Comparison of ENCODE assay signal across 28 mouse cellular contexts in genomic region chr17:29143266-29143665, GRCm38 (mm10). TPM values are rescaled to one million over a fixed set of nuclear protein-coding genes. Genes with fewer than 3 reads are reported as not detected.
A peak's percentile ranks its signal among the peaks of the same experiment; 100 is the strongest.
DNase-seq lines count a peak whose midpoint lies in the region; ATAC-seq and TF ChIP-seq lines count a peak whose summit lies in the region.
"Had no signal": no experiment of that assay in that cellular context is flagged by ENCODE, and none has a peak within 500 bp of the region (broad histone marks: within the 10 kb centered on the region; RNA-seq: fewer than 3 reads in every experiment).

No protein-coding gene starts in this region.

- H3K4me3 ChIP-seq in bone marrow, adult 2 months (replicated peaks; ENCODE audit: control insufficient read depth, low read depth, low read length): no peak overlapping the region
- no peak overlapping the region for H3K4me3 ChIP-seq in hindbrain, embryonic 11.5 days (ENCODE audit: low read depth, low read length)
- H3K4me3 ChIP-seq in forebrain, embryonic 12.5 days (replicated peaks): no peak overlapping the region
- H3K4me3 ChIP-seq: embryonic facial prominence, embryonic 15.5 days; heart, embryonic 12.5 days; hindbrain, embryonic 12.5 days had no signal

- no peaks in the 10 kb centered on the region for H3K36me3 ChIP-seq in hindbrain, embryonic 11.5 days (ENCODE audit: control insufficient read depth, insufficient read depth, low read length)
- no peaks in the 10 kb centered on the region for H3K36me3 ChIP-seq in forebrain, embryonic 12.5 days (replicated peaks)
- H3K36me3 ChIP-seq: embryonic facial prominence, embryonic 15.5 days; heart, embryonic 12.5 days; hindbrain, embryonic 12.5 days had no signal

- peak overlapping the region; percentile 69 for H3K27ac ChIP-seq in bone marrow, adult 2 months (ENCODE audit: control insufficient read depth, insufficient read depth, low read depth, low read length, poor library complexity)
- no peak overlapping the region for H3K27ac ChIP-seq in hindbrain, embryonic 11.5 days (ENCODE audit: low read depth, low read length)
- H3K27ac ChIP-seq in forebrain, embryonic 12.5 days: no peak overlapping the region
- H3K27ac ChIP-seq: embryonic facial prominence, embryonic 15.5 days; hindbrain, embryonic 12.5 days had no signal

- ATAC-seq in megakaryocyte progenitor cell, adult 5-6 weeks (replicated peaks; ENCODE audit: poor library complexity): peak; percentile 56
- ATAC-seq in hindbrain, embryonic 11.5 days (ENCODE audit: low FRiP score): no peak
- no peak for ATAC-seq in forebrain, embryonic 12.5 days (ENCODE audit: low FRiP score)
- ATAC-seq: forebrain, postnatal 0 days; Patski had no signal

- WGBS in bone marrow, adult 2 months: 25% methylated on average over 8 of the region's 8 CpGs
- WGBS in hindbrain, embryonic 11.5 days: 80% methylated on average over 8 of the region's 8 CpGs
- WGBS in forebrain, embryonic 12.5 days: 84% methylated on average over 8 of the region's 8 CpGs

- no peak for TF ChIP-seq CTCF in bone marrow, adult 2 months (IDR thresholded peaks at IDR 0.05; ENCODE audit: control insufficient read depth, insufficient read depth, low read length)

- no peaks in the 10 kb centered on the region for H3K9me3 ChIP-seq in hindbrain, embryonic 11.5 days (ENCODE audit: control insufficient read depth, low read length)
- no peaks in the 10 kb centered on the region; the same call in 1 of the 2 replicates for H3K9me3 ChIP-seq in forebrain, embryonic 12.5 days
- H3K9me3 ChIP-seq: embryonic facial prominence, embryonic 15.5 days had no signal

- H3K4me1 ChIP-seq in bone marrow, adult 2 months (ENCODE audit: control insufficient read depth, insufficient read depth, low read length): peaks cover 5% of the 10 kb centered on the region
- no peaks in the 10 kb centered on the region for H3K4me1 ChIP-seq in hindbrain, embryonic 11.5 days (replicated peaks; ENCODE audit: control insufficient read depth, insufficient read depth, low read length)
- H3K4me1 ChIP-seq in forebrain, embryonic 12.5 days: peaks cover 5% of the 10 kb centered on the region; the same call in 1 of the 2 replicates
- H3K4me1 ChIP-seq: embryonic facial prominence, embryonic 15.5 days had no signal

- no peak overlapping the region for H3K4me2 ChIP-seq in hindbrain, embryonic 11.5 days (replicated peaks; ENCODE audit: low read depth, low read length)
- no peak overlapping the region for H3K4me2 ChIP-seq in forebrain, embryonic 12.5 days
- H3K4me2 ChIP-seq: embryonic facial prominence, embryonic 15.5 days; heart, embryonic 12.5 days; hindbrain, embryonic 12.5 days; midbrain, embryonic 11.5 days had no signal

- no peaks in the 10 kb centered on the region for H3K27me3 ChIP-seq in hindbrain, embryonic 11.5 days (ENCODE audit: control insufficient read depth, insufficient read depth, low read length)
- no peaks in the 10 kb centered on the region for H3K27me3 ChIP-seq in forebrain, embryonic 12.5 days
- H3K27me3 ChIP-seq: embryonic facial prominence, embryonic 15.5 days; heart, embryonic 12.5 days; hindbrain, embryonic 12.5 days; Patski had no signal

- TF ChIP-seq POLR2A in bone marrow, adult 2 months (IDR thresholded peaks at IDR 0.05; ENCODE audit: borderline replicate concordance, control insufficient read depth, low read depth, low read length): no peak

- DNase-seq in thymus, postnatal 0 days (ENCODE audit: low spot score): peak; percentile 64
- no peak for DNase-seq in thymus, adult 18-20 months
- peak; percentile 54 for DNase-seq in thymus, postnatal 4 days
- no peak for DNase-seq in ovary, postnatal 10 days (ENCODE audit: low spot score)
- no peak for DNase-seq in hindbrain, embryonic 11.5 days (ENCODE audit: low spot score)
- DNase-seq: cerebellum, adult 9-10 months; forebrain, postnatal 0 days; gastrocnemius, postnatal 14 days; heart, adult 18-20 months; heart, postnatal 10 days; kidney, adult 2 months; kidney, postnatal 10 days; layer of hippocampus, postnatal 36 days; lung, adult 18-20 months; lung, postnatal 10 days; spleen, adult 18-20 months had no signal

- no peak overlapping the region for H3K9ac ChIP-seq in hindbrain, embryonic 11.5 days (ENCODE audit: low read depth, low read length)
- no peak overlapping the region for H3K9ac ChIP-seq in forebrain, embryonic 12.5 days
- H3K9ac ChIP-seq: embryonic facial prominence, embryonic 15.5 days; forebrain, postnatal 0 days; heart, embryonic 12.5 days; hindbrain, embryonic 12.5 days had no signal

RNA-seq across cellular contexts. Expression of gene Rab44, which starts 29.3 kb away (rescaled TPM):
- 4.9 and 5.4 TPM in 2 replicates for polyA plus RNA-seq in thymus, postnatal 0 days (2015; fragmentation: Nextera tagmentation; extraction: Ambion mirVana)
- polyA plus RNA-seq in bone marrow, adult 2 months (2011; ENCODE audit: insufficient read depth, insufficient read length, low replicate concordance, missing spikeins): 217 and 514 TPM in 2 replicates
- total RNA-seq in megakaryocyte progenitor cell, adult 5-6 weeks (2015): 188 and 202 TPM in 2 replicates
- total RNA-seq in megakaryocyte progenitor cell, adult 5-6 weeks (2017): 286 and 295 TPM in 2 replicates
- 0.45 TPM in 1 of 2 replicates, not detected in the other for polyA plus RNA-seq in hindbrain, embryonic 11.5 days (2014; fragmentation: Nextera tagmentation; extraction: Ambion mirVana)
- polyA plus RNA-seq in forebrain, embryonic 12.5 days (2016; fragmentation: Nextera tagmentation; extraction: Ambion mirVana): 0.09 TPM in 1 of 2 replicates, not detected in the other
- total RNA-seq: forebrain, postnatal 0 days; layer of hippocampus, postnatal 36 days; liver, adult 2 months; midbrain, postnatal 0 days had no signal
- polyA plus RNA-seq: forebrain, postnatal 0 days; limb, embryonic 11.5 days; midbrain, postnatal 0 days; neural tube, embryonic 14.5 days had no signal

RNA-seq across cellular contexts. Expression of gene Cdkn1a, which starts 52.5 kb away (rescaled TPM):
- 39.3 and 39.7 TPM in 2 replicates for polyA plus RNA-seq in thymus, postnatal 0 days (2015; fragmentation: Nextera tagmentation; extraction: Ambion mirVana)
- 5.2 and 27.7 TPM in 2 replicates for polyA plus RNA-seq in bone marrow, adult 2 months (2011; ENCODE audit: insufficient read depth, insufficient read length, low replicate concordance, missing spikeins)
- total RNA-seq in megakaryocyte progenitor cell, adult 5-6 weeks (2015): 7.8 and 11.4 TPM in 2 replicates
- 1.3 and 3.6 TPM in 2 replicates for total RNA-seq in megakaryocyte progenitor cell, adult 5-6 weeks (2017)
- polyA plus RNA-seq in hindbrain, embryonic 11.5 days (2014; fragmentation: Nextera tagmentation; extraction: Ambion mirVana): 33.4 and 36.8 TPM in 2 replicates
- 29.6 and 34.0 TPM in 2 replicates for polyA plus RNA-seq in forebrain, embryonic 12.5 days (2016; fragmentation: Nextera tagmentation; extraction: Ambion mirVana)

Comparison
In these comparisons a context has a peak if more than half of its experiments do, and no peak if none do; other contexts are left out.
1. DNase-seq: peak in thymus, postnatal 0 days (single experiment) and thymus, postnatal 4 days (single experiment); none in thymus, adult 18-20 months (0 of 2), ovary, postnatal 10 days (single experiment) and hindbrain, embryonic 11.5 days (single experiment).
2. RNA of gene Rab44, which starts 29.3 kb away (polyA plus RNA-seq): 217 to 514 TPM in bone marrow, adult 2 months; 4.9 to 5.4 TPM in thymus, postnatal 0 days, 0.45 TPM in hindbrain, embryonic 11.5 days and 0.09 TPM in forebrain, embryonic 12.5 days; every median in the first group is over 10 times any median in the second.